Mouse (Mus musculus) cortical plate, adult 2 months (tissue): ENCODE measurements around the gene Snx29. TPM values are rescaled to one million over a fixed set of nuclear protein-coding genes. Genes with fewer than 3 reads are reported as not detected.
"Not testable (repeated sequence)": the region's sequence is repeated elsewhere in the genome, so short reads cannot be mapped to it uniquely, and the experiment has no call there.

Experiments
- H3K27ac ChIP-seq: fragments of 200-500 bp; 2 replicates; pipeline ENCODE4 v1.5.1; 2012; ENCODE audit warnings: low read length, control low read depth, inconsistent platforms; ENCODE audit not compliant: insufficient read depth
- H3K4me1 ChIP-seq: fragments of 200-500 bp; 2 replicates; pipeline ENCODE4 v1.6.1; 2011; ENCODE audit warnings: low read length; ENCODE audit not compliant: control insufficient read depth, insufficient read depth
- H3K4me3 ChIP-seq: fragments of 200-500 bp; 2 replicates; pipeline ENCODE4 v1.5.1; 2011; ENCODE audit warnings: mild to moderate bottlenecking, low read length, control low read depth; ENCODE audit not compliant: insufficient read depth
- CTCF ChIP-seq: fragments of 200-500 bp; IDR thresholded peaks from 2 replicates; pipeline ENCODE4 v1.5.1; 2011; ENCODE audit warnings: mild to moderate bottlenecking, control low read depth, low read length; ENCODE audit not compliant: insufficient read depth; ENCODE audit errors: extremely low read depth
- POLR2A ChIP-seq: fragments of 200-500 bp; IDR thresholded peaks from 2 replicates; pipeline ENCODE4 v1.6.1; 2011; ENCODE audit warnings: mild to moderate bottlenecking, low read length, control low read depth; ENCODE audit not compliant: insufficient read depth; ENCODE audit errors: extremely low read depth
- polyA plus RNA-seq: library from polyadenylated mRNA; depleted of rRNA; stranded (reverse); fragments of >200 nt; gene quantifications from 2 replicates; pipeline ENCODE4 v1.2.3, GENCODE M21; 2012

The Snx29 gene
- polyA plus RNA-seq, 1 experiment = 7.2 TPM

DNA sequence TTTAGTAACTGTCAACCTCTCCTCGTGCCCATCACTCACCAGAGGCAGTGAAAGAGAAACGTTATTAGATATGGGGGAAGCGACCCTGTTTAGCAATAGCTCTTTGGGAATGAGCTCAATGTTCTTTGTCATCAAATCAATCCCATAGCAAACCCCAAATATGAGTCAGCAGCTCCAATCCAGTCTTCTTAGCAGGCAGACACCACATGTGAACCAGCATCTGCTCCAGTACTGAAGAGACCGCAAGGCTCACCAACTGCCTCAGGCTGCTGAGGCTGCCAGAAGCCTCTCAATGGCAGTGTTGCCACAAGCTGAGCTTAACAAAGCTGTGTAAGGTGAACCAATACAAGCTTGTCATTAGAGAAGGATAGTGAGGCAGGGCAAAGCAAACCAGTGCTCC, 177.4 kb downstream of the Snx29 start:
- TF ChIP-seq CTCF (no peak), POLR2A (no peak)
- peaks cover 3% of the 10 kb centered on the region; the same call in 1 of the 2 replicates for H3K4me1 ChIP-seq
- H3K27ac ChIP-seq = no peak overlapping the region
- H3K4me3 ChIP-seq = no peak overlapping the region

DNA sequence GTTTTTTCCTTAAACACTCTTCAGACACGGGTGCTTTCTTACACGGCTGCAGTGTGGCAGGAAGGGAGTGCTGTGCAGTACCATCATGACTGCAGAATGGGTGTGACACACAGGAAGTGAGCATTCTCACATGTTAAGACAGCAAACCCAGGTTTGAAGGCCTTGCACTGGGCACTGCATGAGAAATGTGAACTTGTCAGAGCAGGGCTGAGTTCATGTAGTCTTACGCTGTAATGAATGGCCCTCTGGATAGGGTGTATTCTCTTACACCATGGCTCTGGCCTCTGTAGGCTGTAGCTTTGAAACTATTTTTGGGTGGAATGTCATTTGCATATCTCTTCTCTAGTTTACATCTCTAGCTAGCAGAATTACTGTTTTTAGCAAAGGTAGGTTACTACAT, 178.4 kb downstream of the Snx29 start:
- H3K27ac ChIP-seq = no peak overlapping the region
- H3K4me3 ChIP-seq = no peak overlapping the region
- H3K4me1 ChIP-seq = peaks cover 10% of the 10 kb centered on the region
- no peak for TF ChIP-seq POLR2A
- no peak for TF ChIP-seq CTCF

- Histone ChIP-seq H3K4me1 (peaks cover 10% of the 10 kb centered on the region), H3K27ac (no peak overlapping the region), H3K4me3 (no peak overlapping the region)
- no peak for TF ChIP-seq POLR2A
- TF ChIP-seq CTCF = no peak
Observed at GRCm38 (mm10) chr16:11501611-11502010, 178.9 kb downstream of the Snx29 start.

- TF ChIP-seq POLR2A (no peak), CTCF (no peak)
- H3K4me1 ChIP-seq = peaks cover 10% of the 10 kb centered on the region
- no peak overlapping the region for H3K27ac ChIP-seq
- H3K4me3 ChIP-seq = no peak overlapping the region
Observed at GRCm38 (mm10) chr16:11504666-11505491, 182.2 kb downstream of the Snx29 start.

- no peak for TF ChIP-seq CTCF
- TF ChIP-seq POLR2A = no peak
- Histone ChIP-seq H3K27ac (no peak overlapping the region), H3K4me3 (no peak overlapping the region), H3K4me1 (peaks cover 10% of the 10 kb centered on the region)
Observed at GRCm38 (mm10) chr16:11505492-11506176, 182.9 kb downstream of the Snx29 start.

DNA sequence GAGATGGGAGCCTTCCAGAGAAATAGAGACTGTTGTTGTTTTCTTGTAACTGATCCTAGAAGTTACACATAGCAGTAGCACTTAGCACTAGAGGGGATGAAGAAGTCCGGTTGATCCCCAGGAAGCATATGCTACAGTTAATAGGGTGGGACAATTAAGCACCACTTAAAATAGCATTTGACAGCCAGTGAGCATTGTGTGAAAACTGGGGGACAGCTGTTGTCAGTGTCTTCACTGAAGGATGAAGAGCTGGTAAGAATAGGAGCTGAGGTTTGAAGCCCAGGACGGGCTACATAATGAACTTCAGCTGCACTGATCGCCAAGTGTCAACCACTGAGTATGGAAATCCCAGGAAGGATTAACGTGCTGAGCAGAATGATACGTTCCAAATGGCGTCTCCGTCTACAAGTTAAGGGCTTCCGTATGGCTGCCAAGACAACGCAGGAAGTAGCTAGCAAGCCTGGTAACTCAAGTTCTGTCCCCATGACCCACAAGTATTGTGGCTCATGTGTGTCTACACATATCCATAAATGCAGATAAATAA, 184.6 kb downstream of the Snx29 start:
- peaks cover 7% of the 10 kb centered on the region for H3K4me1 ChIP-seq
- TF ChIP-seq CTCF (no peak), POLR2A (no peak)

DNA sequence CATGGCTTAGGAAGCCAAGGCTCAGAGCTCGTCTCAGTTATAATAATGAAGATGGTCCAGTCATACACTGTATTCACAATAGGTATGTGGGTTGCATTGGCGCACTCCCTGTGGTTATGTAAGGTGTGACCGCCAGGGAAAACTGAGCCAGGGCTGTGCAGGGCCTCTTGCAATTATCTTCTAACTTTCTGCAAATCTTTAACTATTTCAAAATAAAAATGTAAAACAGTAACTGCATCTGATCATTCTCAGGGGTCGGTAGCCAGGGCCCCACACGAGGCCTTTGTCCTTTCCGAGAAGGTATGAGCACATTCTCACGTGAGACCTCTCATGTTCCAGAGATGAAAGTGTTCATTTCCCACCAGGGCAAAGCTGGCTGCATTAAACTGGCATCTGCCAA, 185.6 kb downstream of the Snx29 start:
- Histone ChIP-seq H3K4me3 (no peak overlapping the region), H3K27ac (no peak overlapping the region), H3K4me1 (peaks cover 7% of the 10 kb centered on the region)
- no peak for TF ChIP-seq POLR2A
- TF ChIP-seq CTCF = no peak

More for the DNA sequence above, 184.6 kb downstream of the Snx29 start:
- Histone ChIP-seq H3K27ac (no peak overlapping the region), H3K4me3 (no peak overlapping the region)

DNA sequence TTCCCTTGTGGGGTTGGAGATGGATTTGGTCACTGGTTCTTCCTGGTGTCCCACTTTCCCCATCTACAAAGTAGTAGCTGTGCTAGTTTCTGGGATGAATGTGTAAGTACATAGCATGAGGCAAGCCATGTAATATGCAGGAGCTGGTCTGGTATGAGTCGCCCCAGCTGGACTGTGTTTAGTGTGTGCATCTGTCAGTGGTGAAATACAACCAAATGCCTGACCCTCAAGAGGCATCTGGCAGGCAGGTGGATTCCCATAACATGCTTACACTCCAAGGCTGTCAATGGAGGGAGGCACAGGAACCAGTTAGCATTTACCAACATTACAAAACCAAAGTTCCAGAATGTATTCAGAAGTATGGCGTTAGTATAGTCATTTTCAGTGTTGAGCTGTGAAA, 187.7 kb downstream of the Snx29 start:
- Histone ChIP-seq H3K4me3 (no peak overlapping the region), H3K27ac (no peak overlapping the region)

DNA sequence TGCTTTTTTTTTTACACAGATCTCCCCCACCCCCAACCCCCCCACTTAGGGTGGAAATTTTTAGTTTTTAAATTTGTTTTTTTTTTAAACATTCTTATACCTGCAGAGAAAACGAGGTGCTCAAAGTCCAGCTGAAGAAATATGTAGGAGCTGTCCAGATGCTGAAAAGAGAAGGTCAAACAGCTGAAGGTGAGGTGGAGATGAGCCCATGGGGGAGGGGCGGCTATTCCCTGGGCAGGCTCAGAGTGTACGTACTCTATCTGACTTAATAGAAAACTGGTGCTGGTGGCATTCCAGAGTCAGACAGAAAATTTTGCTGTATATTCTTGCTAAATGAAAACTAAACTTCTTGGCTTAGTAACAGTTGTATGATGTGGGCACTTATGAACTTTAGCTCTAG, 188.1 kb downstream of the Snx29 start:
- no peak overlapping the region for H3K4me3 ChIP-seq
- TF ChIP-seq POLR2A = no peak
- no peak for TF ChIP-seq CTCF
- no peak overlapping the region for H3K27ac ChIP-seq
- peaks cover 2% of the 10 kb centered on the region; the same call in 1 of the 2 replicates for H3K4me1 ChIP-seq

More for the DNA sequence above, 187.7 kb downstream of the Snx29 start:
- peaks cover 7% of the 10 kb centered on the region for H3K4me1 ChIP-seq
- no peak for TF ChIP-seq POLR2A
- TF ChIP-seq CTCF = no peak

- H3K27ac ChIP-seq, H3K4me1 ChIP-seq, H3K4me3 ChIP-seq: not testable (repeated sequence)
Observed at GRCm38 (mm10) chr16:11511696-11512095, 189.0 kb downstream of the Snx29 start.
